ENCODE assay signal across 19 mouse cellular contexts in genomic region chr2:11208263-11208662, GRCm38 (mm10). TPM values are rescaled to one million over a fixed set of nuclear protein-coding genes. Genes with fewer than 3 reads are reported as not detected.
DNase-seq lines count a peak whose midpoint lies in the region; ATAC-seq and TF ChIP-seq lines count a peak whose summit lies in the region.
"Had no signal": no experiment of that assay in that cellular context is flagged by ENCODE, and none has a peak within 500 bp of the region (broad histone marks: within the 10 kb centered on the region; RNA-seq: fewer than 3 reads in every experiment).

No protein-coding gene starts in this region.

- no peak for TF ChIP-seq RAD21 in MEL (IDR thresholded peaks at IDR 0.05; ENCODE audit: low read depth, low read length)

- no peaks in the 10 kb centered on the region for H3K27me3 ChIP-seq in MEL (ENCODE audit: control insufficient read depth in 1 of 2, insufficient read depth in 2 of 2, low read length in 2 of 2)
- H3K27me3 ChIP-seq in forebrain, embryonic 11.5 days (ENCODE audit: control insufficient read depth, insufficient read depth, low read length) = no peaks in the 10 kb centered on the region
- H3K27me3 ChIP-seq in hindbrain, embryonic 13.5 days = no peaks in the 10 kb centered on the region
- H3K27me3 ChIP-seq: heart, embryonic 13.5 days; intestine, embryonic 15.5 days had no signal

- H3K27ac ChIP-seq in MEL (ENCODE audit: control insufficient read depth, low read depth, low read length) = no peak overlapping the region
- H3K27ac ChIP-seq in forebrain, embryonic 11.5 days (ENCODE audit: low read depth, low read length) = no peak overlapping the region
- H3K27ac ChIP-seq in hindbrain, embryonic 13.5 days = no peak overlapping the region
- H3K27ac ChIP-seq: embryonic facial prominence, embryonic 10.5 days; heart, embryonic 13.5 days; intestine, embryonic 15.5 days had no signal

- no peaks in the 10 kb centered on the region for H3K79me2 ChIP-seq in MEL (ENCODE audit: control insufficient read depth, insufficient read depth, low read length, poor library complexity)

- H3K36me3 ChIP-seq in MEL (ENCODE audit: control insufficient read depth in 1 of 2, insufficient read depth in 2 of 2, low read length in 2 of 2) = peaks cover 0 to 53% of the 10 kb centered on the region in 2 experiments; a peak in 2 of 4 replicates
- H3K36me3 ChIP-seq in forebrain, embryonic 11.5 days (ENCODE audit: control insufficient read depth, insufficient read depth, low read length) = no peaks in the 10 kb centered on the region
- H3K36me3 ChIP-seq in hindbrain, embryonic 13.5 days = no peaks in the 10 kb centered on the region
- H3K36me3 ChIP-seq: embryonic facial prominence, embryonic 10.5 days; heart, embryonic 13.5 days; intestine, embryonic 15.5 days had no signal

- no peak overlapping the region for H3K4me3 ChIP-seq in MEL (ENCODE audit: control insufficient read depth in 1 of 2, insufficient read depth in 1 of 2, low read depth in 2 of 2, low read length in 2 of 2)
- no peak overlapping the region for H3K4me3 ChIP-seq in forebrain, embryonic 11.5 days (ENCODE audit: low read depth, low read length)
- no peak overlapping the region for H3K4me3 ChIP-seq in hindbrain, embryonic 13.5 days
- H3K4me3 ChIP-seq: embryonic facial prominence, embryonic 10.5 days; heart, embryonic 13.5 days; intestine, embryonic 15.5 days had no signal

- peak; percentile 13 for DNase-seq in urinary bladder, postnatal 14 days (ENCODE audit: low spot score)
- no peak for DNase-seq in urinary bladder, postnatal 25 days (ENCODE audit: low spot score)
- DNase-seq in MEL (ENCODE audit: low read depth, low spot score) = no peak
- peak; percentile 74 for DNase-seq in induced T-regulatory cell, adult 2 months (ENCODE audit: low read depth)
- no peak for DNase-seq in cerebellum, adult 9-10 months
- DNase-seq in forebrain, embryonic 11.5 days (ENCODE audit: low spot score) = no peak
- DNase-seq: adrenal gland, postnatal 14 days; cerebellum, adult 11-12 months; cerebellum, adult 9-11 months; cerebellum, postnatal 36 days; gastrocnemius, postnatal 36 days; heart, adult 11 months; heart, postnatal 36 days had no signal

- TF ChIP-seq EP300 in MEL (IDR thresholded peaks at IDR 0.05; ENCODE audit: low read depth in 1 of 2, low read length in 2 of 2) = peak in 1 of 2 experiments; percentile 20; a peak in 1 of 4 replicates

- no peak overlapping the region for H3K4me2 ChIP-seq in forebrain, embryonic 11.5 days (ENCODE audit: low read depth, low read length, severe bottlenecking)
- H3K4me2 ChIP-seq in hindbrain, embryonic 13.5 days = no peak overlapping the region
- H3K4me2 ChIP-seq: heart, embryonic 13.5 days; intestine, embryonic 15.5 days had no signal

- ATAC-seq in forebrain, embryonic 11.5 days (replicated peaks; ENCODE audit: low FRiP score) = no peak
- ATAC-seq in hindbrain, embryonic 13.5 days (ENCODE audit: low FRiP score) = no peak
- ATAC-seq: forebrain, embryonic 14.5 days; hindbrain, embryonic 16.5 days; intestine, embryonic 15.5 days had no signal

- no peak overlapping the region for H3K9ac ChIP-seq in MEL (ENCODE audit: control insufficient read depth, low read depth, low read length, poor library complexity, severe bottlenecking)
- no peak overlapping the region for H3K9ac ChIP-seq in forebrain, embryonic 11.5 days (ENCODE audit: low read length)
- H3K9ac ChIP-seq in hindbrain, embryonic 13.5 days = no peak overlapping the region
- H3K9ac ChIP-seq: heart, embryonic 13.5 days; intestine, embryonic 15.5 days had no signal

- WGBS in forebrain, embryonic 11.5 days = 88% methylated on average over 9 of the region's 9 CpGs
- WGBS in hindbrain, embryonic 13.5 days = 89% methylated on average over 9 of the region's 9 CpGs

- H3K4me1 ChIP-seq in MEL (ENCODE audit: control insufficient read depth in 1 of 2, insufficient read depth in 2 of 2, low read length in 2 of 2) = peaks cover 30 to 59% of the 10 kb centered on the region in 2 experiments
- H3K4me1 ChIP-seq in forebrain, embryonic 11.5 days (replicated peaks; ENCODE audit: control insufficient read depth, insufficient read depth, low read length) = no peaks in the 10 kb centered on the region
- peaks cover 9% of the 10 kb centered on the region for H3K4me1 ChIP-seq in hindbrain, embryonic 13.5 days (replicated peaks)
- H3K4me1 ChIP-seq: heart, embryonic 13.5 days; intestine, embryonic 15.5 days had no signal

- no peaks in the 10 kb centered on the region for H3K9me3 ChIP-seq in MEL (replicated peaks; ENCODE audit: insufficient read depth, low read length)
- no peaks in the 10 kb centered on the region for H3K9me3 ChIP-seq in forebrain, embryonic 11.5 days (ENCODE audit: control insufficient read depth, low read length)
- H3K9me3 ChIP-seq in hindbrain, embryonic 13.5 days = no peaks in the 10 kb centered on the region
- H3K9me3 ChIP-seq: embryonic facial prominence, embryonic 10.5 days; heart, embryonic 13.5 days; intestine, embryonic 15.5 days had no signal

- no peak for TF ChIP-seq CTCF in MEL (IDR thresholded peaks at IDR 0.05 in 2 of 3, conservative IDR thresholded peaks at IDR 0.05 in 1 of 3; ENCODE audit: control insufficient read depth in 1 of 3, insufficient read depth in 1 of 3, low read depth in 2 of 3, low read length in 3 of 3, poor library complexity in 1 of 3, severe bottlenecking in 1 of 3)

- no peak for TF ChIP-seq POLR2A in MEL (IDR thresholded peaks at IDR 0.05; ENCODE audit: control insufficient read depth in 1 of 2, insufficient read depth in 1 of 2, low read depth in 1 of 2, low read length in 2 of 2, poor library complexity in 1 of 2)

TF ChIP-seq in MEL, 35 proteins besides CTCF, POLR2A, EP300 and RAD21:
- TF ChIP-seq USF1 (IDR thresholded peaks at IDR 0.05; ENCODE audit: low read depth, low read length) (no peak), RCOR1 (IDR thresholded peaks at IDR 0.05; ENCODE audit: low read depth, low read length) (peak; percentile 44), MAZ (IDR thresholded peaks at IDR 0.05; ENCODE audit: low read depth, low read length) (no peak), NRF1 (IDR thresholded peaks at IDR 0.05; ENCODE audit: insufficient read depth, low read depth, low read length, poor library complexity, severe bottlenecking) (no peak), GATA1 (IDR thresholded peaks at IDR 0.05; ENCODE audit: low read depth, low read length) (peak; percentile 63), MAX (IDR thresholded peaks at IDR 0.05; ENCODE audit: low read length) (no peak)

RNA-seq across cellular contexts. Expression of gene Prkcq, which starts 36.4 kb away (rescaled TPM):
- total RNA-seq in MEL (2012; rRNA removed) = 0.07 and 0.12 TPM in 2 replicates
- under 1 TPM in 1 of 2 experiments, not detected in 1; 0.19 TPM for polyA plus RNA-seq in MEL (2012; ENCODE audit: insufficient read depth in 1 of 2, insufficient read length in 2 of 2, low read depth in 1 of 2, low replicate concordance in 2 of 2, missing spikeins in 1 of 2)
- 1.4 TPM in 2 replicates for polyA plus RNA-seq in forebrain, embryonic 11.5 days (2014; fragmentation: Nextera tagmentation; extraction: Ambion mirVana)
- 6.6 and 7.2 TPM in 2 replicates for polyA plus RNA-seq in hindbrain, embryonic 13.5 days (2015; fragmentation: Nextera tagmentation; extraction: Ambion mirVana)

Comparison
In these comparisons a context has a peak if more than half of its experiments do, and no peak if none do; other contexts are left out.
1. DNase-seq: peak in urinary bladder, postnatal 14 days (single experiment) and induced T-regulatory cell, adult 2 months (single experiment); none in urinary bladder, postnatal 25 days (single experiment), MEL (single experiment), cerebellum, adult 9-10 months (single experiment) and forebrain, embryonic 11.5 days (single experiment).